Mouse (Mus musculus) spleen, adult 2 months (tissue): Measurements from ENCODE around the gene Megf11. TPM values are rescaled to one million over a fixed set of nuclear protein-coding genes. Genes with fewer than 3 reads are reported as not detected.

ENCODE experiments used
- DNase-seq, 2 experiments: peaks; one replicate each; pipeline versions ENCODE4 v3.0.0 to v3.0.0-alpha.2; 2012 to 2021; ENCODE audit warnings: low spot score in 2 of 2, low read depth in 1 of 2
- H3K27ac ChIP-seq: fragments of 200-500 bp; 2 replicates; pipeline ENCODE4 v1.5.1; 2012; ENCODE audit warnings: low read length, inconsistent platforms; ENCODE audit not compliant: insufficient read depth
- H3K27me3 ChIP-seq: fragments of 200-500 bp; 2 replicates; pipeline ENCODE4 v1.6.1; 2012; ENCODE audit warnings: mild to moderate bottlenecking, moderate library complexity, low read length, inconsistent platforms; ENCODE audit not compliant: control insufficient read depth, insufficient read depth
- H3K36me3 ChIP-seq: fragments of 200-500 bp; 2 replicates; pipeline ENCODE4 v1.6.1; 2012; ENCODE audit warnings: mild to moderate bottlenecking, low read length, inconsistent platforms; ENCODE audit not compliant: control insufficient read depth, insufficient read depth
- H3K4me1 ChIP-seq: fragments of 200-500 bp; 2 replicates; pipeline ENCODE4 v1.6.1; 2011; ENCODE audit warnings: inconsistent platforms; ENCODE audit not compliant: control insufficient read depth, insufficient read depth, insufficient read length
- H3K4me3 ChIP-seq: fragments of 200-500 bp; 2 replicates; pipeline ENCODE4 v1.5.1; 2011; ENCODE audit warnings: mild to moderate bottlenecking, inconsistent platforms; ENCODE audit not compliant: insufficient read depth, insufficient read length; ENCODE audit errors: extremely low read depth
- CTCF ChIP-seq: fragments of 200-500 bp; IDR thresholded peaks from 2 replicates; pipeline ENCODE4 v1.5.1; 2011; ENCODE audit warnings: mild to moderate bottlenecking, inconsistent platforms; ENCODE audit not compliant: insufficient read depth, insufficient read length, insufficient replicate concordance; ENCODE audit errors: extremely low read depth
- POLR2A ChIP-seq: fragments of 200-500 bp; IDR thresholded peaks from 2 replicates; pipeline ENCODE4 v1.6.1; 2011; ENCODE audit warnings: low read depth, low read length, inconsistent platforms
- WGBS: fragments of 180-500 bp; shearing (Covaris S2); methylation state at CpG from one replicate; pipeline ENCODE4 v1.1.7; 2018; 5-methylcytosine and 5-hydroxymethylcytosine counted together
- polyA plus RNA-seq: library from polyadenylated mRNA; depleted of rRNA; stranded (reverse); fragments of >200 nt; gene quantifications from 2 replicates; pipeline ENCODE4 v1.2.3, GENCODE M21; 2012

Gene Megf11
- polyA plus RNA-seq, 1 experiment: 1.0 TPM

- Histone ChIP-seq H3K4me3 (no peak overlapping the region), H3K36me3 (no peaks in the 10 kb centered on the region), H3K4me1 (0 out of 2 replicates have a peak, but pooled peaks cover 2% of the 10 kb centered on the region), H3K27ac (no peak overlapping the region), H3K27me3 (no peaks in the 10 kb centered on the region)
- 90% methylated on average over 2 of the region's 2 CpGs for WGBS
- no peak for DNase-seq
- TF ChIP-seq POLR2A: no peak
- no peak for TF ChIP-seq CTCF
Observed at GRCm38 (mm10) chr9:64343656-64344055, 41.8 kb upstream of the Megf11 start.

GRCm38 (mm10) chr9:64345931-64346330, 39.5 kb upstream of the Megf11 start:
- TF ChIP-seq CTCF (no peak), POLR2A (no peak)
- Histone ChIP-seq H3K4me3 (no peak overlapping the region), H3K36me3 (no peaks in the 10 kb centered on the region), H3K27me3 (no peaks in the 10 kb centered on the region), H3K27ac (no peak overlapping the region), H3K4me1 (no peaks in the 10 kb centered on the region)
- no peak for DNase-seq
- WGBS: 43% methylated on average over 5 of the region's 5 CpGs

GRCm38 (mm10) chr9:64347377-64347776, 38.0 kb upstream of the Megf11 start:
- Histone ChIP-seq H3K27me3 (no peaks in the 10 kb centered on the region), H3K27ac (no peak overlapping the region), H3K36me3 (no peaks in the 10 kb centered on the region), H3K4me1 (no peaks in the 10 kb centered on the region), H3K4me3 (no peak overlapping the region)
- no peak for DNase-seq
- 0% methylated on average over 1 of the region's 1 CpGs for WGBS
- no peak for TF ChIP-seq CTCF
- no peak for TF ChIP-seq POLR2A

GRCm38 (mm10) chr9:64349490-64349889, 35.9 kb upstream of the Megf11 start:
- no peak for DNase-seq
- no peaks in the 10 kb centered on the region for H3K4me1 ChIP-seq
- TF ChIP-seq CTCF (no peak), POLR2A (no peak)
- no peak overlapping the region for H3K4me3 ChIP-seq
- 77% methylated on average over 5 of the region's 5 CpGs for WGBS
- H3K27me3 ChIP-seq: no peaks in the 10 kb centered on the region
- no peaks in the 10 kb centered on the region for H3K36me3 ChIP-seq
- no peak overlapping the region for H3K27ac ChIP-seq

- no peaks in the 10 kb centered on the region for H3K36me3 ChIP-seq
- DNase-seq: no peak
- no peak overlapping the region for H3K27ac ChIP-seq
- no peak overlapping the region for H3K4me3 ChIP-seq
- H3K4me1 ChIP-seq: no peaks in the 10 kb centered on the region
- TF ChIP-seq POLR2A (no peak), CTCF (peak; percentile 4; the same call in 1 of the 2 replicates)
- WGBS: 47% methylated on average over 3 of the region's 3 CpGs
- H3K27me3 ChIP-seq: no peaks in the 10 kb centered on the region
Observed at GRCm38 (mm10) chr9:64351191-64351590, 34.2 kb upstream of the Megf11 start.

- Histone ChIP-seq H3K4me3 (no peak overlapping the region), H3K27me3 (no peaks in the 10 kb centered on the region), H3K27ac (no peak overlapping the region), H3K4me1 (no peaks in the 10 kb centered on the region), H3K36me3 (no peaks in the 10 kb centered on the region)
- no peak for DNase-seq
- TF ChIP-seq POLR2A (no peak), CTCF (no peak)
- 83% methylated on average over 7 of the region's 7 CpGs for WGBS
Observed at GRCm38 (mm10) chr9:64355627-64356026, 29.8 kb upstream of the Megf11 start.

GRCm38 (mm10) chr9:64361231-64361950, 24.0 kb upstream of the Megf11 start:
- no peak for DNase-seq
- Histone ChIP-seq H3K27me3 (peaks cover 2% of the 10 kb centered on the region; the same call in 1 of the 2 replicates), H3K27ac (no peak overlapping the region), H3K36me3 (no peaks in the 10 kb centered on the region), H3K4me3 (no peak overlapping the region), H3K4me1 (no peaks in the 10 kb centered on the region)
- WGBS: 86% methylated on average over 9 of the region's 9 CpGs
- TF ChIP-seq POLR2A (no peak), CTCF (no peak)
